Mouse (Mus musculus): Measurements from ENCODE around the gene Sectm1a. TPM values are rescaled to one million over a fixed set of nuclear protein-coding genes. Genes with fewer than 3 reads are reported as not detected.
A peak's percentile ranks its signal among the peaks of the same experiment; 100 is the strongest.

The Sectm1a gene
- polyA plus RNA-seq, 1 experiment: 2.1 TPM

DNA sequence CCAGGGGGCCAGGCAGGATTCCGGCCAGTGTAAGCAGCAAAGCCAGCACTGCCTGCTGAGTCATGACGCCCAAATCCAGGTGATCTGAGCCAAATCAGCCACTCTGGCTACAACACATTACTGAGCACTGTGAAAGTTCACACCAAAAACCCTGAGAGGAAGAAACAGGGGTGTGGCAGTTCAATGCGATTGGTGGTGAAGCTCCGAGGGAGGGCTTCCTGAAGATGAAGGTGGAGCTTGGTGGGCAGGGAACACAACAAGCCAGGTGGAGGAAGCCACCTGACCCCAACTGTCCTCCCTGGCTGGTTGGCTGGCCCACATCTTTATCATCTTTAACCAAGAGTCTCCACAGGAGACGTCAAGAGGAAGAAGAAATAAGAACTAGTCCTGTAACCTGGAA, 41.7 kb downstream of the Sectm1a start, which contains the start of gene Cd7:
Gene Cd7, minus strand, starts transcription at position 117 of the 400 bp plus-strand sequence.
- Histone ChIP-seq H3K4me3 (ENCODE audit: insufficient read depth, low read depth, low read length) (no peak within 1 kb of the TSS), H3K4me1 (ENCODE audit: control insufficient read depth, insufficient read depth, low read length) (no peaks in the 10 kb centered on the region), H3K27ac (ENCODE audit: insufficient read depth, low read depth, low read length) (no peak within 1 kb of the TSS), H3K27me3 (replicated peaks; ENCODE audit: control insufficient read depth, insufficient read depth, low read length) (no peaks in the 10 kb centered on the region), H3K36me3 (ENCODE audit: control insufficient read depth, insufficient read depth, low read length) (no peaks in the 10 kb centered on the region)
- TF ChIP-seq CTCF (conservative IDR thresholded peaks at IDR 0.05; ENCODE audit: insufficient read depth, insufficient read length, low read depth, low read length) (no peak), POLR2A (IDR thresholded peaks at IDR 0.05; ENCODE audit: low read depth, low read length) (no peak)
- DNase-seq: no peak
- 78% methylated on average over 5 of the region's 5 CpGs for WGBS

DNA sequence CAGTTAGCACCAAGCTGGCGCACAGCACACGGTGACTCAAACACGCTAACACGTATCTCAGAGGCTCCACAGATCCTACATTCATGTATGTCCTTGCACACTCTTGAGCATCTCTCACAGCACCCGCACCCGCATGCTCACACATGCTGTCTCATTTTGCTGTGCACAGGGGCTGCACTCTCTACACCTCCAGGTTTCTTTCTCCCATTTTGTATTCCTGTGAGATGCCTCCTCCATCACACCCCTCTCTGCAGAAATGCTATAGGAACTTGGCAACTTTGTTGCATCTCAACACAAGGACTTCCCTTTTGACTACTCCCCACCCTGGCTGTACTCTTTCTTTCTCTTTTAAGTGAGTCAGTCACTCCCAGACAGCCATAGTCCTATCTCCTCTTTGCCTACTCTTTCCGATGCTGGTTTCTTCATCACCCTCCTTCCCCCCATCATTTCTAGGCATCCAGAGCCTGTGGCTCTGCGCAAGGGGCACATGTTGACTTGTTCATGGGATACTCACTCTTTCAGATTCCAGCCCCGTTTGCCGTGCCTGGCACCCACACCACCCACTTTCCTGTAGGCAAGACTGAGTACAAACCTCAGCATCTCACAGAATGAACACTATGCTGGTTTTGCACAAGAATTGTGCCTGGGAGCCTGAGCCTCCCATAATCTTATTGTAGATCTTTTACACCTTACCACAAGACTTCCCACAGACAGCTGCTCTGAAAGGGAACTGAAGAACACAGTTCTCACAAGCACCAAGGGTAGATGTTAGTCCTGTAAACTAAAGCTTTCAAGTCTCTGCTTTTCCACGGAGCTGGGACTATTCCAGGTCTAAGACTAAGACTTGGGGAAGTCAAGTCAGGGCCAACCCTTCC, 42.4 kb downstream of the Sectm1a start:
- H3K27ac ChIP-seq (ENCODE audit: insufficient read depth, low read depth, low read length): no peak overlapping the region
- TF ChIP-seq POLR2A (IDR thresholded peaks at IDR 0.05; ENCODE audit: low read depth, low read length) (no peak), CTCF (conservative IDR thresholded peaks at IDR 0.05; ENCODE audit: insufficient read depth, insufficient read length, low read depth, low read length) (no peak)
- no peak for DNase-seq
- H3K4me3 ChIP-seq (ENCODE audit: insufficient read depth, low read depth, low read length): no peak overlapping the region
- no peaks in the 10 kb centered on the region for H3K4me1 ChIP-seq (ENCODE audit: control insufficient read depth, insufficient read depth, low read length)
- no peaks in the 10 kb centered on the region for H3K27me3 ChIP-seq (replicated peaks; ENCODE audit: control insufficient read depth, insufficient read depth, low read length)
- H3K36me3 ChIP-seq (ENCODE audit: control insufficient read depth, insufficient read depth, low read length): no peaks in the 10 kb centered on the region
- WGBS: 89% methylated on average over 11 of the region's 11 CpGs

DNA sequence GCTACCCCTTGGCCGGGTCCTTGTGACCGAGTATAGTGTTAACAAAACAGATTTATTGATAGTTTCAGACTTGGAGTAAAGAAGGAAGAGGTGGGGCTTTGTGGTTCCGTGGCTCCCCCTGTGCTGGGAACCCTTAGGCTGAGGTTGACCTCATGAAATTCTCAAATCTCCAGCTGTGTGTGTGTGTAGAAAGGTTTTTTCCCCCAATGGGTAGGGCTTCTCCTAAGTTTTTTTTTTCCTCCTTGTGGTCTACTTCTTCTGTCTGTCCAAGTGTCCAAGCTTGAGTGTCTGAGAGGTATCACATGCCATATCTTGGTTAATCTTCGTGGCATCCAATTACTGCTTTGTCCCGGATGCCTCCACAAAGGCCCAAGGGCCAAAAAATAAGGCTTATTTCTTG, 47.9 kb downstream of the Sectm1a start:
- 73% methylated on average over 5 of the region's 5 CpGs for WGBS
- no peak overlapping the region for H3K4me3 ChIP-seq (ENCODE audit: insufficient read depth, low read depth, low read length)
- no peak for DNase-seq
- TF ChIP-seq CTCF (conservative IDR thresholded peaks at IDR 0.05; ENCODE audit: insufficient read depth, insufficient read length, low read depth, low read length) (no peak), POLR2A (IDR thresholded peaks at IDR 0.05; ENCODE audit: low read depth, low read length) (no peak)
- H3K4me1 ChIP-seq (ENCODE audit: control insufficient read depth, insufficient read depth, low read length): no peaks in the 10 kb centered on the region
- H3K27ac ChIP-seq (ENCODE audit: insufficient read depth, low read depth, low read length): no peak overlapping the region
- H3K36me3 ChIP-seq (ENCODE audit: control insufficient read depth, insufficient read depth, low read length): no peaks in the 10 kb centered on the region
- H3K27me3 ChIP-seq (replicated peaks; ENCODE audit: control insufficient read depth, insufficient read depth, low read length): no peaks in the 10 kb centered on the region

DNA sequence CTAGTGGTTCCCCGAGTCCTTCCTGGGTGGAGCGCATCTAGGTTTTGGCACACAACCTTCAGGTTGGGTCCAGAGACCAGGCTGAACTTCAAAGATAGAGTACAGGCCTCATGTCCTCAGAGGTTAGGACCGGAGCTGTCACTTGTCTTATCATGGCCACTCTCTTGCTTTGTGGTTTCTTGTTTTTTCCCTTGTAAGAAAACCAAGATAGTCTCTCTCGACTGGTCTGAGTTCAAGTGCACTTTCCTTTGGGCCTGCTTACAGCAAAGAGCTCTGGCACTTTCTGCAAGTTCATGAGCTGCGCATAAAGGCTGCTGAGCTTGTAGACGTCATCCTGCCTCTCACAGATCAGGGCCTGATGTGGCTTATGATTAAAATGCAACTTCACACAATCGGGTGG, 53.8 kb downstream of the Sectm1a start:
- Histone ChIP-seq H3K36me3 (ENCODE audit: control insufficient read depth, insufficient read depth, low read length) (no peaks in the 10 kb centered on the region), H3K27me3 (replicated peaks; ENCODE audit: control insufficient read depth, insufficient read depth, low read length) (no peaks in the 10 kb centered on the region), H3K4me3 (ENCODE audit: insufficient read depth, low read depth, low read length) (no peak overlapping the region), H3K4me1 (ENCODE audit: control insufficient read depth, insufficient read depth, low read length) (no peaks in the 10 kb centered on the region), H3K27ac (ENCODE audit: insufficient read depth, low read depth, low read length) (no peak overlapping the region)
- 85% methylated on average over 7 of the region's 7 CpGs for WGBS
- no peak for TF ChIP-seq POLR2A (IDR thresholded peaks at IDR 0.05; ENCODE audit: low read depth, low read length)
- TF ChIP-seq CTCF (conservative IDR thresholded peaks at IDR 0.05; ENCODE audit: insufficient read depth, insufficient read length, low read depth, low read length): no peak
- DNase-seq: no peak

DNA sequence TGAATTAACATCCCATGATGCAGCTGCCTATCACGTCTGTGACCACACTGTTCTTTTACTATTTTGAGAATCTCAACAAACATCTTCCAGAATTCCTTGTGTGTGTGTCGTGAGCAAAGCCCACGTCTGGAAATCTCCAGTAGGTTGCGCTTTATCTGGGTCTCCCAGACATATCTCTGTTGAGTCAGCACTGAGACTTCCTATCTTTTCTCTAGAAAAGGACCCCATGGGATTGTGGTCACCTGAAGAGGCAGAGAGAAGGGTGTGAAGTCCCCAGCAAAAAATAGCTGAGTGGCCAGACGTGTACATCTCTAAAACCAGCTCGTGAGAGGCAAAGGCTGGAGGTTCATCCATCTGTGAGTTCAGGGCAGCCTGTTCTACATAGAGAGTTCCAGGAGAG, 56.9 kb downstream of the Sectm1a start:
- no peaks in the 10 kb centered on the region for H3K36me3 ChIP-seq (ENCODE audit: control insufficient read depth, insufficient read depth, low read length)
- DNase-seq: no peak
- no peak for TF ChIP-seq CTCF (conservative IDR thresholded peaks at IDR 0.05; ENCODE audit: insufficient read depth, insufficient read length, low read depth, low read length)
- no peak for TF ChIP-seq POLR2A (IDR thresholded peaks at IDR 0.05; ENCODE audit: low read depth, low read length)
- H3K4me3 ChIP-seq (ENCODE audit: insufficient read depth, low read depth, low read length): no peak overlapping the region
- 67% methylated on average over 6 of the region's 6 CpGs for WGBS
- no peaks in the 10 kb centered on the region for H3K4me1 ChIP-seq (ENCODE audit: control insufficient read depth, insufficient read depth, low read length)
- H3K27ac ChIP-seq (ENCODE audit: insufficient read depth, low read depth, low read length): no peak overlapping the region
- H3K27me3 ChIP-seq (replicated peaks; ENCODE audit: control insufficient read depth, insufficient read depth, low read length): no peaks in the 10 kb centered on the region

GRCm38 (mm10) chr11:121019501-121019900, 61.5 kb downstream of the Sectm1a start:
- no peak for DNase-seq
- Histone ChIP-seq H3K27me3 (replicated peaks; ENCODE audit: control insufficient read depth, insufficient read depth, low read length) (no peaks in the 10 kb centered on the region), H3K27ac (ENCODE audit: insufficient read depth, low read depth, low read length) (no peak overlapping the region), H3K36me3 (ENCODE audit: control insufficient read depth, insufficient read depth, low read length) (no peaks in the 10 kb centered on the region), H3K4me3 (ENCODE audit: insufficient read depth, low read depth, low read length) (no peak overlapping the region), H3K4me1 (ENCODE audit: control insufficient read depth, insufficient read depth, low read length) (no peaks in the 10 kb centered on the region)
- no peak for TF ChIP-seq CTCF (conservative IDR thresholded peaks at IDR 0.05; ENCODE audit: insufficient read depth, insufficient read length, low read depth, low read length)
- TF ChIP-seq POLR2A (IDR thresholded peaks at IDR 0.05; ENCODE audit: low read depth, low read length): no peak
- WGBS: 90% methylated on average over 5 of the region's 5 CpGs

- H3K4me1 ChIP-seq (ENCODE audit: control insufficient read depth, insufficient read depth, low read length): no peaks in the 10 kb centered on the region
- TF ChIP-seq CTCF (conservative IDR thresholded peaks at IDR 0.05; ENCODE audit: insufficient read depth, insufficient read length, low read depth, low read length) (peak; percentile 83), POLR2A (IDR thresholded peaks at IDR 0.05; ENCODE audit: low read depth, low read length) (no peak)
- H3K27ac ChIP-seq (ENCODE audit: insufficient read depth, low read depth, low read length): no peak overlapping the region
- no peaks in the 10 kb centered on the region for H3K36me3 ChIP-seq (ENCODE audit: control insufficient read depth, insufficient read depth, low read length)
- peak; percentile 86 for DNase-seq
- H3K27me3 ChIP-seq (replicated peaks; ENCODE audit: control insufficient read depth, insufficient read depth, low read length): no peaks in the 10 kb centered on the region
- no peak overlapping the region for H3K4me3 ChIP-seq (ENCODE audit: insufficient read depth, low read depth, low read length)
- 35% methylated on average over 3 of the region's 3 CpGs for WGBS
Measured at GRCm38 (mm10) chr11:121017703-121018102, 63.3 kb downstream of the Sectm1a start.

Other genes starting within 250 kb of the Sectm1a start
- 2.9 and 3.5 TPM in 2 replicates for gene Ccdc57, start 148.3 kb downstream of the Sectm1a start, polyA plus RNA-seq (2012; rRNA removed)
- gene Slc16a3, start 132.7 kb downstream of the Sectm1a start, polyA plus RNA-seq (2012; rRNA removed): 2.0 and 2.9 TPM in 2 replicates
- gene Csnk1d, start 89.9 kb downstream of the Sectm1a start, polyA plus RNA-seq (2012; rRNA removed): 63.3 and 71.0 TPM in 2 replicates
- gene Cd7, start 41.8 kb downstream of the Sectm1a start, polyA plus RNA-seq (2012; rRNA removed): 1.2 and 3.0 TPM in 2 replicates
- 66.6 and 75.2 TPM in 2 replicates for gene Sectm1b, start 17.7 kb downstream of the Sectm1a start, polyA plus RNA-seq (2012; rRNA removed)
- not detected in 2 replicates for gene Tex19.2, start 37.5 kb upstream of the Sectm1a start, polyA plus RNA-seq (2012; rRNA removed)
- gene Tex19.1, start 64.9 kb upstream of the Sectm1a start, polyA plus RNA-seq (2012; rRNA removed): not detected in 2 replicates
- gene Uts2r, start 79.1 kb upstream of the Sectm1a start, polyA plus RNA-seq (2012; rRNA removed): not detected in 2 replicates
- gene Hexdc, start 123.2 kb upstream of the Sectm1a start, polyA plus RNA-seq (2012; rRNA removed): 18.3 and 23.6 TPM in 2 replicates
- gene Ogfod3, start 123.5 kb upstream of the Sectm1a start, polyA plus RNA-seq (2012; rRNA removed): 25.4 and 27.4 TPM in 2 replicates
- 13.7 and 15.3 TPM in 2 replicates for gene Cybc1, start 148.1 kb upstream of the Sectm1a start, polyA plus RNA-seq (2012; rRNA removed)
- 41.8 and 54.1 TPM in 2 replicates for gene Narf, start 156.0 kb upstream of the Sectm1a start, polyA plus RNA-seq (2012; rRNA removed)
- 18.2 and 28.6 TPM in 2 replicates for gene Foxk2, start 178.8 kb upstream of the Sectm1a start, polyA plus RNA-seq (2012; rRNA removed)